In genomic region chr9:20697466-20697865, GRCm38 (mm10) we compare ENCODE assay signal across 14 mouse cellular contexts. TPM values are rescaled to one million over a fixed set of nuclear protein-coding genes. Genes with fewer than 3 reads are reported as not detected.
DNase-seq lines count a peak whose midpoint lies in the region; ATAC-seq lines count a peak whose summit lies in the region.
"Had no signal": no experiment of that assay in that cellular context is flagged by ENCODE, and none has a peak within 500 bp of the region (broad histone marks: within the 10 kb centered on the region; RNA-seq: fewer than 3 reads in every experiment).

No protein-coding gene starts in this region.

- no peak overlapping the region for H3K4me2 ChIP-seq in forebrain, embryonic 15.5 days (replicated peaks)
- H3K4me2 ChIP-seq: limb, embryonic 12.5 days had no signal

- intact Hi-C loops in left cerebral cortex, postnatal 4 days (cut with DNase I), result no loop called here

- WGBS in forebrain, embryonic 15.5 days, result 8% methylated on average over 8 of the region's 8 CpGs
- WGBS in midbrain, embryonic 10.5 days, result 12% methylated on average over 8 of the region's 8 CpGs

- peak overlapping the region; percentile 21; the same call in 1 of the 2 replicates for H3K27ac ChIP-seq in forebrain, embryonic 15.5 days (replicated peaks)
- H3K27ac ChIP-seq in midbrain, embryonic 10.5 days (replicated peaks), result peak overlapping the region; percentile 91
- H3K27ac ChIP-seq: heart, adult 2 months; limb, embryonic 12.5 days had no signal

- no peak overlapping the region for H3K9ac ChIP-seq in forebrain, embryonic 15.5 days (replicated peaks)
- H3K9ac ChIP-seq: limb, embryonic 12.5 days; liver, postnatal 0 days had no signal

- H3K27me3 ChIP-seq in forebrain, embryonic 15.5 days, result 0 out of 2 replicates have a peak, but pooled peaks cover 3% of the 10 kb centered on the region
- peaks cover 32% of the 10 kb centered on the region for H3K27me3 ChIP-seq in midbrain, embryonic 10.5 days (ENCODE audit: low read depth, poor library complexity, severe bottlenecking)

- H3K9me3 ChIP-seq in forebrain, embryonic 15.5 days, result no peaks in the 10 kb centered on the region
- 0 out of 2 replicates have a peak, but pooled peaks cover 2% of the 10 kb centered on the region for H3K9me3 ChIP-seq in midbrain, embryonic 10.5 days (replicated peaks)

- no peak overlapping the region for H3K4me3 ChIP-seq in forebrain, embryonic 15.5 days
- peak overlapping the region; percentile 9 for H3K4me3 ChIP-seq in midbrain, embryonic 10.5 days
- H3K4me3 ChIP-seq: heart, adult 2 months; limb, embryonic 12.5 days had no signal

- ATAC-seq in forebrain, embryonic 15.5 days (replicated peaks), result peak; percentile 12; the same call in 1 of the 2 replicates
- ATAC-seq: liver, postnatal 0 days had no signal

- peak; percentile 12 to 17 for DNase-seq in cerebellum, postnatal 10 days
- DNase-seq in cerebellum, adult 11 months, result no peak
- peak; percentile 87 for DNase-seq in midbrain, embryonic 10.5 days (ENCODE audit: low spot score)
- peak; percentile 77 for DNase-seq in retina, embryonic 14.5 days (ENCODE audit: low spot score)
- no peak for DNase-seq in layer of hippocampus, postnatal 25 days (ENCODE audit: extremely low spot score in 1 of 2, low spot score in 1 of 2)
- DNase-seq in spleen, adult 12 weeks (ENCODE audit: low spot score), result no peak
- no peak for DNase-seq in left cerebral cortex, postnatal 4 days
- DNase-seq: adrenal gland, postnatal 36 days; cerebellum, adult 2 months; heart, adult 2 months; liver, postnatal 0 days; thymus, postnatal 4 days had no signal

- H3K36me3 ChIP-seq in forebrain, embryonic 15.5 days, result no peaks in the 10 kb centered on the region
- H3K36me3 ChIP-seq in midbrain, embryonic 10.5 days, result peaks cover 9% of the 10 kb centered on the region
- H3K36me3 ChIP-seq: limb, embryonic 12.5 days had no signal

- peaks cover 15% of the 10 kb centered on the region for H3K4me1 ChIP-seq in forebrain, embryonic 15.5 days
- H3K4me1 ChIP-seq in midbrain, embryonic 10.5 days, result peaks cover 58% of the 10 kb centered on the region

RNA-seq across cellular contexts. Expression of gene Pin1, which starts 45.6 kb away (rescaled TPM):
- 62.4 and 64.9 TPM in 2 replicates for polyA plus RNA-seq in forebrain, embryonic 15.5 days (2015; fragmentation: Nextera tagmentation; extraction: Ambion mirVana)
- polyA plus RNA-seq in midbrain, embryonic 10.5 days (2016; fragmentation: Nextera tagmentation; extraction: Ambion mirVana), result 84.0 and 91.4 TPM in 2 replicates
- total RNA-seq in layer of hippocampus, postnatal 25 days (2021), result 10 to 100 TPM; 31.6 to 35.8 TPM
- total RNA-seq in left cerebral cortex, postnatal 4 days (2021), result 10 to 100 TPM; 27.0 to 28.4 TPM

RNA-seq across cellular contexts. Expression of gene Olfm2, which starts 48.7 kb away (rescaled TPM):
- 121 and 123 TPM in 2 replicates for polyA plus RNA-seq in forebrain, embryonic 15.5 days (2015; fragmentation: Nextera tagmentation; extraction: Ambion mirVana)
- polyA plus RNA-seq in midbrain, embryonic 10.5 days (2016; fragmentation: Nextera tagmentation; extraction: Ambion mirVana), result 26.8 and 34.6 TPM in 2 replicates
- 10 to 100 TPM; 52.6 to 54.3 TPM for total RNA-seq in layer of hippocampus, postnatal 25 days (2021)
- 100 to 1,000 TPM; 229 to 241 TPM for total RNA-seq in left cerebral cortex, postnatal 4 days (2021)

RNA-seq across cellular contexts. Expression of gene Fbxl12, which starts 52.9 kb away (rescaled TPM):
- 16.3 and 16.4 TPM in 2 replicates for polyA plus RNA-seq in forebrain, embryonic 15.5 days (2015; fragmentation: Nextera tagmentation; extraction: Ambion mirVana)
- polyA plus RNA-seq in midbrain, embryonic 10.5 days (2016; fragmentation: Nextera tagmentation; extraction: Ambion mirVana), result 20.4 and 21.2 TPM in 2 replicates
- total RNA-seq in layer of hippocampus, postnatal 25 days (2021), result 10 to 100 TPM; 14.7 to 23.3 TPM
- total RNA-seq in left cerebral cortex, postnatal 4 days (2021), result 10 to 100 TPM; 21.9 to 25.4 TPM

RNA-seq across cellular contexts. Expression of gene Ubl5, which starts 54.8 kb away (rescaled TPM):
- polyA plus RNA-seq in forebrain, embryonic 15.5 days (2015; fragmentation: Nextera tagmentation; extraction: Ambion mirVana), result 510 and 551 TPM in 2 replicates
- 381 and 400 TPM in 2 replicates for polyA plus RNA-seq in midbrain, embryonic 10.5 days (2016; fragmentation: Nextera tagmentation; extraction: Ambion mirVana)
- 100 to 1,000 TPM; 307 to 354 TPM for total RNA-seq in layer of hippocampus, postnatal 25 days (2021)
- 100 to 1,000 TPM; 298 to 308 TPM for total RNA-seq in left cerebral cortex, postnatal 4 days (2021)

Comparison
In these comparisons a context has a peak if more than half of its experiments do, and no peak if none do; other contexts are left out.
1. DNase-seq: peak in cerebellum, postnatal 10 days (2 of 2), midbrain, embryonic 10.5 days (single experiment) and retina, embryonic 14.5 days (single experiment); none in cerebellum, adult 11 months (single experiment), layer of hippocampus, postnatal 25 days (0 of 2), spleen, adult 12 weeks (single experiment) and left cerebral cortex, postnatal 4 days (single experiment).
2. RNA of gene Olfm2, which starts 48.7 kb away (total RNA-seq): 229 to 241 TPM in left cerebral cortex, postnatal 4 days; 52.6 to 54.3 TPM in layer of hippocampus, postnatal 25 days; every median in the first group is over 4 times any median in the second.